Mouse (Mus musculus): Measurements from ENCODE around the gene Vmn1r201. TPM values are rescaled to one million over a fixed set of nuclear protein-coding genes. Genes with fewer than 3 reads are reported as not detected.

The Vmn1r201 gene
- not detected for total RNA-seq (2023)

DNA sequence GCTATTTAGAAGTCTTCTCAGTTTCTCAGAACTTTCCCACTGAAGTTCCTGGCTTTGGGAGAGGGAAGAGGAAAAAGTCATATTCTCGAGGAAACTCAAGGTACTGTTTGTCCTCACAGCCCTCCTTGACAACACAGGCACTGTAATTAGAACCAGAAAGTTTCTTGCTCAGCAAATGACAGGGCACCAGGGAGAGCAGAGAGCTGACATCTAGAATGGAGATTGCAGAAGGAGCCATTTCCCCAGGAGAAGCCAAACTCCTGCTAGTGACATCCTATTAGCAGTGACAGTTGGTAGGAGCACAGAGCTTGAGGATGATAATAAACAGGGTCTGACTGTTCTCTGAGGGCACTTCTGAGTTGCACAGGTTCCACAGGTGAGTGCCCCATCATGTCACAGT, at the start of gene Vmn1r201:
Gene Vmn1r201, plus strand, starts transcription at position 301 of the 400 bp plus-strand sequence.

DNA sequence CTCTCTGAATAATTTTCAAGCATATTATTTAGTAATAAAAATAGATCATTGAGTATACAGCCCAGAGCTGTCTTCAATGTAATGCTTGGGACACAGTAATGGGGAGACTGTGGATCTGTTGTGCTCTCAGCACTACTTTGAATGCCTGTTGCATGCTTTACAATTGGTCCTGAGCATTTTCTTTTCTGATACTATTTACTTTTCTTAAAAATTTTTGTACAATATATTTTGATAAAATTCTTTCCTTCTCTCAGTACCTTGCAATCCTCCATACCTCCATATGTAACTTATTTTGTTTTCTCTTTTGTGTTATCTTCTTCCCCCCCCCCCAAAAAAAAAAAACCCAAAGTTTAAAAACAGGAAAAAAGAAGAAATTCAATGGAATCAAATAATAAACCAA, 33.6 kb downstream of the Vmn1r201 start, which contains the start of gene Vmn1r202:
Gene Vmn1r202, minus strand, starts transcription at position 101 of the 400 bp plus-strand sequence.

DNA sequence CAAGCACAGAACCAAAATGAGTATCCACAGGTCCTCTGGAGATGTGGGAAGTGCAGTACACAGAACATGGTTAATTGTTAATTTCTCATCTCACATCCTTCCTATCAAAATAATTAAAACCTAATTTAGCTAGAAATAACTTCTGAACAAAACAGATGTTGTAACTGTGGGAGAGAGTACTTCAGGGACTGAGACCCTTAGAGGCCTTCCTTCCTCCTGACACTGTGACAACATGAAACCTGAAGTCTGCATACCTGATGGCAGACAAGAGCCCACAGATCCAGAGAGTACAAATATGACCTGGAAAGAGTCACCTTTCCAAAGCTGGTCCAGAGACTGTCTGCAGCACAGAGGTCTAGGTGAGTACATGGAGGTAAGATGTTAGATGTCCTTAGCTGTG, 46.1 kb downstream of the Vmn1r201 start, which contains the start of gene Vmn1r203:
Gene Vmn1r203, plus strand, starts transcription at position 301 of the 400 bp plus-strand sequence.

Other genes with a start within 250 kb of the Vmn1r201 start
- gene Vmn1r193, start 248.8 kb upstream of the Vmn1r201 start, total RNA-seq (2023) = not detected
- not detected for gene Vmn1r194, start 227.7 kb upstream of the Vmn1r201 start, total RNA-seq (2023)
- not detected for gene Vmn1r195, start 201.4 kb upstream of the Vmn1r201 start, total RNA-seq (2023)
- gene Vmn1r196, start 182.0 kb upstream of the Vmn1r201 start, total RNA-seq (2023) = not detected
- not detected for gene Vmn1r197, start 147.3 kb upstream of the Vmn1r201 start, total RNA-seq (2023)
- gene Vmn1r198, start 121.6 kb upstream of the Vmn1r201 start, total RNA-seq (2023) = not detected
- not detected for gene Vmn1r199, start 92.1 kb upstream of the Vmn1r201 start, total RNA-seq (2023)
- gene Vmn1r200, start 81.5 kb upstream of the Vmn1r201 start, total RNA-seq (2023) = not detected
- not detected for gene Vmn1r202, start 33.5 kb downstream of the Vmn1r201 start, total RNA-seq (2023)
- not detected for gene Vmn1r203, start 46.2 kb downstream of the Vmn1r201 start, total RNA-seq (2023)
- not detected for gene Vmn1r204, start 81.3 kb downstream of the Vmn1r201 start, total RNA-seq (2023)
- gene Vmn1r205, start 121.1 kb downstream of the Vmn1r201 start, total RNA-seq (2023) = not detected
- not detected for gene Vmn1r206, start 152.3 kb downstream of the Vmn1r201 start, total RNA-seq (2023)